Mouse (Mus musculus) testis, adult 2 months (tissue): ENCODE data around the gene Taf10.

ENCODE experiments used
- CTCF ChIP-seq: fragments of 200-500 bp; IDR thresholded peaks from 2 replicates; pipeline ENCODE4 v1.5.1; 2012; ENCODE audit warnings: low read depth, mild to moderate bottlenecking, inconsistent platforms, low read length, moderate library complexity; ENCODE audit not compliant: control insufficient read depth, insufficient read depth, insufficient replicate concordance
- POLR2A ChIP-seq: fragments of 200-500 bp; IDR thresholded peaks from 2 replicates; pipeline ENCODE4 v1.6.1; 2012; ENCODE audit warnings: low read depth, mild to moderate bottlenecking, inconsistent platforms, low read length, moderate library complexity; ENCODE audit not compliant: control insufficient read depth

- TF ChIP-seq CTCF: no peak
- no peak for TF ChIP-seq POLR2A
These were observed 7.6 kb upstream of the Taf10 start, which contains the start of gene Tpp1 for GRCm38 (mm10) chr7:105751491-105752433.
